Mouse (Mus musculus) liver, embryonic 14 days (tissue): ENCODE data around the gene Tmem88b. TPM values are rescaled to one million over a fixed set of nuclear protein-coding genes. Genes with fewer than 3 reads are reported as not detected.

Source experiments
- polyA plus RNA-seq: library from polyadenylated mRNA; depleted of rRNA; stranded (reverse); fragments of >200 nt; gene quantifications from 2 replicates; pipeline ENCODE4 v1.2.3, GENCODE M21; 2012; rRNA removed

Tmem88b gene
- 0.29 TPM in 2 replicates for polyA plus RNA-seq

GRCm38 (mm10) chr4:155785819-155786218 lies at the start of gene Tmem88b:
TSS of gene Tmem88b (minus strand) at chr4:155785874.

DNA sequence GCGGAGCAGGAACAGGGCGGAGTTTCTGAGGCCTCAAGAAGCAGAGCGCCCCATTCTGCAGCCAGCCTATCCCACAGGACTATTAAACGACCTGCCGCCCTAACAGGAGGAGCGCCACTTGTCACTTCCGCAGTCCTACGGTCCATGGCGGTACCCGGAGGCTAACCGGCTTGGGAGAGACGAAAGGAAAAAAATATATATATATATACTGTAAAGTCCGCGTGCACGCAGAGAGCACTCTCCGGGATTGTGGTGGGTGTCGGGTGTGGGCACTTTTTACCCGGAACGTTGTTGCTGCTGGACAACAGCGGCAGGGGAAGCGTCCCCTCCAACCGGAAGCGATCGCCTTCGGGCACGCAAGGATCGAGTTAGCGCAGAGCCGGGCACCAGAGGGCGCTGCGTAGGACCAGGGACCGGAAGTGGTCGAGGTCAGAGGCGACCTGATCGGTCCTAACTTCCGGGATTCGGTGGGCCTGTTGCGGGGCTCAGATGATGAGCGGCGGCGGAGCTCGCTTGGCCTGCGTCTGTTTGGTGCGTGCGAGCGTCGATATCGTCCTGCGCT lies 45.6 kb upstream of the Tmem88b start, which contains the start of gene Aurkaip1:
Gene Aurkaip1, plus strand, starts transcription at position 68 of the 562 bp plus-strand sequence.

GRCm38 (mm10) chr4:155811929-155812664 lies 26.4 kb upstream of the Tmem88b start, which contains the start of gene Ccnl2:
TSS of gene Ccnl2 (plus strand) at chr4:155812489.

DNA sequence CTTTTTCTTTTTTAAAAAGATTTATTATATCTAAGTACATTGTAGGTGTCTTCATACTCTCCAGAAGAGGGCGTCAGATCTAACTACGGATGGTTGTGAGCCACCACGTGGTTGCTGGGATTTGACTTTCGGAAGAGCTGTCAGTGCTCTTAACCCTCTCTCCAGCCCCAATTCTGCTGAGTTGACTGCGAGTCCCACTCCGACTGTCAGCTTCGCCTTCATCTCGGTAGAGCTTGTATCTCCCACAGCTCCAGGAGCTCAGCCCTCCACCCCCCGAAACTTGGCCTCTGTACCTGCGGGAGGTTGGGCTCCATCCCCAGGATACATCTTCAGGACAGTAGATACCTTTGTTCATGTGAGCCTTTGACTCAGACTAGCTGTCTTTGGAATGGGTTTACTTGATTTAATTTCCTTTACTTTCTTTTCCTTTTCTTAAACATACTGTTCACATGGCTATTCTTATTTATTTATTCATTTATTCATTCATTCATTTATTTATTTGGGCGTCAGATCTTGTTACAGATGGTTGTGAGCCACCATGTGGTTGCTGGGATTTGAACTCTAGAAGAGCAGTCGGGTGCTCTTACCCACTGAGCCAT lies 17.2 kb upstream of the Tmem88b start, which contains the start of gene Mrpl20:
Gene Mrpl20, plus strand, starts transcription at position 138 of the 599 bp plus-strand sequence.

GRCm38 (mm10) chr4:155790021-155790489 lies 4.4 kb upstream of the Tmem88b start, which contains the start of gene Ankrd65:
TSS of gene Ankrd65 (plus strand) at chr4:155790439.

DNA sequence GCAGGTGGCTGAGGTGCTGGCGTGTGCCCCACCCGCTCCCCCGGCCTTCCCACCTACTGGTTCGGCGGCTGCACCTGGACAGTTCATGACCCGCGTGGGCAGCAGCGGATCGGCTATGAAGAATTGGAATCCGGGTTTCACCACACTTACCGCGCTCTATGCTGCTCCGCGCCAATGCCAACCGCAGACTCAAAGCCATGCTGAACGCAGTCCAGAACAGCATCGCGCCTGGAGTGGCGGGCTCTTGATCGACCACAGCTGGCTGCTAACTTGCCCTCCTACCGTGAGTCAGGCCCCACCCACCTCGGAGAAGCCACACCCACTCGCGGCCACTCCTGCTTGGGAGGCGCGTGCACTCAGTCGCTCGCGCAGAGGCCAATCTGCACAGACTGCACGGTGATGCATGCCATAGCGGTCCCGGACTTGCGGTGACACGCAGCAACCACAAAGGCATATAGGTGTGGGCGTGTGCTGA lies 11.4 kb downstream of the Tmem88b start, which contains the start of gene Vwa1:
Gene Vwa1, minus strand, starts transcription at position 419 of the 475 bp plus-strand sequence.

DNA sequence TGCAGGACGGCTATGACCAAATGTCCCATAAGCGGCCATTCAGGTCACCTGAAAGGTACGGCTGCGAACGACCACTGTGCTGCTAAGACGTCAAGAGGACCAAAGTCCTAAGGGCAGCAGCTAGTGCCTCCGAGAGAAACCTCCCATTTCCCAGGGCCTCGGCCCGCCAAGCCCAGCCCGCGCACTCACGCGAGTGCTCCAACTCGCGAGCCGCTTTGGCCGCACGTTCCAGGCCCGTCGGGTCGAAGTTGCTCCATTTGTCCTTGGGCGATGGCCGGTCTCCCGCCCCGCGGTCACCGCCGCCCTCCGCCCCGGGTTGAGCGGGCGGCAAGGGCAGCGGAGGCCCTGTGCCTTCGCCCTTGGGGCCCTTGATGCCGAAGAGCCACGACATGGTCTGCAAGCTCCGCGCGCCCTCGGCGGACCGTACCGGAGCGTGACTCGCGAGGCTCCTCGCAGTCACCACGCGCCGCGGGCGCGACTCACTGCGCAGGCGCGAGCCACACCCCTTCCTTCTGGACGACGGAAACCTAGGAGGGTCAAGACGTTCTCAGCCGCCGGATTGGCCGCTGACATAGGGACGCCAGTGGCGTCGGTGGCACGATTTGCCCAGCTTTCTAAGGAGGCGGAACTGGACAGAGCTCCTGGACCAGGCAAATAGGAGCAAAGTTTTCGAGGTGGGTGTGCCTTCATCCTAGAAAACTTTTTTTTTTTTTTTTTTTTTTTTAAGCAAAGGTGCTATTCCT lies 24.9 kb downstream of the Tmem88b start, which contains the start of gene Atad3a:
Gene Atad3a, minus strand, starts transcription at position 481 of the 743 bp plus-strand sequence.

GRCm38 (mm10) chr4:155734350-155734941 lies 51.2 kb downstream of the Tmem88b start, which contains the start of gene Tmem240:
TSS of gene Tmem240 (plus strand) at chr4:155734800.

Other genes starting within 250 kb of the Tmem88b start
- gene Nadk, start 223.5 kb downstream of the Tmem88b start, polyA plus RNA-seq, result 28.9 and 34.9 TPM in 2 replicates
- gene Slc35e2, start 184.5 kb downstream of the Tmem88b start, polyA plus RNA-seq, result 3.9 and 5.0 TPM in 2 replicates
- 19.8 and 24.5 TPM in 2 replicates for gene Cdk11b, start 161.0 kb downstream of the Tmem88b start, polyA plus RNA-seq
- not detected in 2 replicates for gene Gm10563, start 140.5 kb downstream of the Tmem88b start, polyA plus RNA-seq
- gene Mmp23, start 132.5 kb downstream of the Tmem88b start, polyA plus RNA-seq, result 4.6 TPM in 2 replicates
- gene Mib2, start 116.7 kb downstream of the Tmem88b start, polyA plus RNA-seq, result 4.1 and 4.6 TPM in 2 replicates
- gene Fndc10, start 91.5 kb downstream of the Tmem88b start, polyA plus RNA-seq, result 0.39 and 0.52 TPM in 2 replicates
- gene Ssu72, start 81.1 kb downstream of the Tmem88b start, polyA plus RNA-seq, result 35.5 and 42.0 TPM in 2 replicates
- gene Tmem240, start 51.1 kb downstream of the Tmem88b start, polyA plus RNA-seq, result 0.09 and 0.20 TPM in 2 replicates
- gene Atad3a, start 24.8 kb downstream of the Tmem88b start, polyA plus RNA-seq, result 37.8 and 42.2 TPM in 2 replicates
- 0.12 and 0.18 TPM in 2 replicates for gene Vwa1, start 11.2 kb downstream of the Tmem88b start, polyA plus RNA-seq
- gene Ankrd65, start 4.6 kb upstream of the Tmem88b start, polyA plus RNA-seq, result 0.02 TPM in 1 of 2 replicates, not detected in the other
- gene Mrpl20, start 17.0 kb upstream of the Tmem88b start, polyA plus RNA-seq, result 68.5 and 74.1 TPM in 2 replicates
- 66.5 and 75.1 TPM in 2 replicates for gene Ccnl2, start 26.6 kb upstream of the Tmem88b start, polyA plus RNA-seq
- gene Aurkaip1, start 45.4 kb upstream of the Tmem88b start, polyA plus RNA-seq, result 76.4 and 80.4 TPM in 2 replicates
- 5.0 and 5.9 TPM in 2 replicates for gene Mxra8, start 53.8 kb upstream of the Tmem88b start, polyA plus RNA-seq
- gene Dvl1, start 61.5 kb upstream of the Tmem88b start, polyA plus RNA-seq, result 18.2 and 20.1 TPM in 2 replicates
- gene Tas1r3, start 77.5 kb upstream of the Tmem88b start, polyA plus RNA-seq, result 0.06 and 0.08 TPM in 2 replicates
- gene Cptp, start 83.6 kb upstream of the Tmem88b start, polyA plus RNA-seq, result 4.5 and 5.1 TPM in 2 replicates
- 19.9 and 22.3 TPM in 2 replicates for gene Ints11, start 83.7 kb upstream of the Tmem88b start, polyA plus RNA-seq
- gene Pusl1, start 105.9 kb upstream of the Tmem88b start, polyA plus RNA-seq, result 14.5 and 17.2 TPM in 2 replicates
- 6.8 and 9.2 TPM in 2 replicates for gene Acap3, start 105.9 kb upstream of the Tmem88b start, polyA plus RNA-seq
- gene Ube2j2, start 158.0 kb upstream of the Tmem88b start, polyA plus RNA-seq, result 34.7 and 36.6 TPM in 2 replicates
- 32.6 and 35.9 TPM in 2 replicates for gene C1qtnf12, start 176.4 kb upstream of the Tmem88b start, polyA plus RNA-seq
- 2.1 and 2.8 TPM in 2 replicates for gene B3galt6, start 206.8 kb upstream of the Tmem88b start, polyA plus RNA-seq
- 30.4 and 33.1 TPM in 2 replicates for gene Sdf4, start 207.0 kb upstream of the Tmem88b start, polyA plus RNA-seq
- gene Tnfrsf4, start 228.0 kb upstream of the Tmem88b start, polyA plus RNA-seq, result 0.85 and 1.0 TPM in 2 replicates
- 0.15 and 0.24 TPM in 2 replicates for gene Tnfrsf18, start 240.3 kb upstream of the Tmem88b start, polyA plus RNA-seq